Mouse (Mus musculus) brain, embryonic 14.5 days (tissue): ENCODE measurements at regions not wholly inside any gene's neighbourhood (a gene's known extent, or its start where the extent isn't known, plus 50 kb on each side); places are given as distances from the start of the nearest gene placed in this dataset.
A peak's percentile ranks its signal among the peaks of the same experiment; 100 is the strongest.

Experiments
- DNase-seq: peaks from one replicate; pipeline ENCODE4 v3.0.0-alpha.2; 2011; ENCODE audit warnings: low read depth
- CTCF ChIP-seq: fragments of 200-500 bp; IDR thresholded peaks from 2 replicates; pipeline ENCODE4 v1.5.1; 2012; ENCODE audit warnings: inconsistent platforms, mild to moderate bottlenecking, moderate library complexity, borderline replicate concordance; ENCODE audit not compliant: insufficient read depth, insufficient read length; ENCODE audit errors: extremely low read depth
- POLR2A ChIP-seq: fragments of 200-500 bp; IDR thresholded peaks from 2 replicates; pipeline ENCODE4 v1.6.1; 2012; ENCODE audit warnings: mild to moderate bottlenecking, inconsistent platforms, borderline replicate concordance; ENCODE audit not compliant: poor library complexity, insufficient read depth, insufficient read length, severe bottlenecking; ENCODE audit errors: extremely low read depth

DNA sequence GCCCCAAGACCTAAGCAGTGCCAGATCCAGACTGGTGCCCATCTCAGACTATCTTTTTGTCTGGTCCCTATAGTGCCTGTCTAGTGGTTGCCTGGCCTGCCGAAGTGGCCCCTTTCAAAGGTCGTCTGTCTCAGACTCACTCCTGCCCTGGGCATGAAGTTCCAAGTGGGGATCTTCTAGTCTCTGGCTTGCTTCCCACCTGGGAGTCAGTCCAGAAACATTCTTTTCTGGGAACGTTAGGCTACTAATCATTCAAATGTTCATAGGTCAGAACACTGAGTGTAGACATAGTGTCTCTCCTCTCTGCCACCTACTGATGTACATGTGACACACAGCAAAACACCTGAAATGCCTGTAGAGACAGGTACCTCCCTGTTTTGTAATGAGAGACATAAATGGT lies 297.6 kb downstream of the Htr7 start:
- DNase-seq: no peak
- TF ChIP-seq CTCF (no peak), POLR2A (no peak)

DNA sequence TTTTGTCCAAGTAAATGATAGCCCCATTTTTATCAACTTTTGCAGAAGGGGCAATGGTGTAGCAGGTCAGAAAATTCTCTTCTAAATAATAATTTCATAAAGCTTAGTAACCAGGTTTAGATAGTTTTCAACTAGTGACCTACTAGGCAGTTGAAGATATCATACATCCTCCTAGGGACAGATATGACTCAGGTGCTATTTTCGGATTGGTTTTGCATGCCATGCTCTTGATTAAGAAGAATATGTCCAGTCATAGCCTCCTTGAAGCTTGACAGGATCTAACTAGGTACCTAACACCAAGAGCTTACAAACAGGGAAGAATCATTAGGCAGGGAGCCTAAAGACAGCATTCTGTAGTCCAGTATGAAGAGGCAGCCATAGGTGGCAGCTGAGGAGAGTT lies 301.8 kb downstream of the Htr7 start:
- no peak for DNase-seq
- TF ChIP-seq POLR2A: no peak
- no peak for TF ChIP-seq CTCF

GRCm38 (mm10) chr19:35735754-35736153 lies 321.6 kb downstream of the Htr7 start:
- no peak for DNase-seq
- TF ChIP-seq CTCF (no peak), POLR2A (no peak)

DNA sequence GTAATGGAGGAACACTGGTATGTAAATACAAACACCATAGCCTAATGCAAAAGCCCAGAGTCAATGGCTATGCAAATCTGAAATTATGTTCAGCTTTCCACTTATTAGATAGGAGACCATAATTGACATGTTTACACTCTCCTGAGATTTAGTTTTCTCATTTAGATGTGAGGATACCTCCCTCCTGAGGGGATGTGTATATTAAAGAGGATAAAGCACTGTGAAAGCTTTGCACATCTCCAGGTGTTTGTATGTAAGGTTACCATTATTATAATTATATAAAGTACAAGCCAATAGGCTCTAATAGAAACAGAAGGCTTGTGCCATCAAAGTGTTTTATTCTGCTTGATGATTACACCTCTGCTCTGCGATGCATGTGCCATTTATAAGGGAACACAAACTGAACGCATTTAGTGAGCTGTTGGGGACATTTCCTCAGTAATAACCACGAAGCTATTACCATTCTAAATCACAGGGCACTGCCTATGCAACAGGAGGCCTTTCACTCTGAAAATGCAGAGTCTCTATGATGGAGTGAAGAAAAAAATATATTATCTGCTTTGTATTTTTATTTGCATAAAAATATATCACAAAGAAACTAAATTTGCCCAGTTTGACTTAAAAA lies 328.8 kb downstream of the Htr7 start:
- TF ChIP-seq POLR2A: no peak
- TF ChIP-seq CTCF: no peak
- DNase-seq: peak; percentile 11
